Mouse (Mus musculus): Measurements from ENCODE around the gene Plxnd1. TPM values are rescaled to one million over a fixed set of nuclear protein-coding genes. Genes with fewer than 3 reads are reported as not detected.

Gene Plxnd1
- polyA plus RNA-seq, 1 experiment: 56.5 TPM

DNA sequence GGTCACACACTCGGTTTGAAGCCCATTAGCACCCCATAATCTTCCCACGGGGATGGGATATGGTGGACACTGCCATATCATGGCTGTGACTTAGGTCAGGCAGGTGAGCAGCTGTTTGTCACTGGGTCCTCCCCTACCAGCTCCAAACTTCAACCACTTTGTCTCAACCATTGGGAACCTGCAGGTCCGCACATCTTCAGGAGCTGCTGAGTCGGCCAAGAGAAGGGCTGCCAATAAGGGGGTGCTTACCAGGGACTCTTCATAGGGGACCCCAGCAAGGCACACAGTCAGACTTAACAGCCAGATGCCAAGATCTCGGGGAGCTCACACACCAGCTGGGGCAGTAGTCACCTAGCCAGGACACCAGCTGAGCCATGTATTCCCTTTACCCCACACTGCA, 6.0 kb upstream of the Plxnd1 start:
- DNase-seq (ENCODE audit: extremely low spot score in 1 of 2, low spot score in 1 of 2): no peak

DNA sequence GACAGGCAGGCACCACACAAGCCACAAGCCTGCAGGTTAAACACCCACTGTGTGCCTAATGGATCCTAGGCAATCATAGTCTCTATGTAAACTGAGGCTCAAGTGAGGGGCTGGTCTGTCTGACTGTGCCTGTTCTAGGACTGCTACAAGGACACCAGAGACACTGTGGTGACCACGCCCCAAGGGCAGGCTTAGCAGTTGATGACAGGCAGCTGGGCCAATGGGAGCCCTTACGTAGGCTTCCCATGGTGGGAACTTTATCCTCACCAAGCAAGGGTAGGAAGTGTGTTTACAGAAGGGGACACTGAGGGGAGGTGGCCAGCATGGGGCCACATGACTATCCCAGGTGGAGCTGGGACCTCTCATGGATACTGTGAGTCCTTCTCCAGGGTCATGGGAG, 4.4 kb upstream of the Plxnd1 start:
- DNase-seq (ENCODE audit: extremely low spot score in 1 of 2, low spot score in 1 of 2): no peak

DNA sequence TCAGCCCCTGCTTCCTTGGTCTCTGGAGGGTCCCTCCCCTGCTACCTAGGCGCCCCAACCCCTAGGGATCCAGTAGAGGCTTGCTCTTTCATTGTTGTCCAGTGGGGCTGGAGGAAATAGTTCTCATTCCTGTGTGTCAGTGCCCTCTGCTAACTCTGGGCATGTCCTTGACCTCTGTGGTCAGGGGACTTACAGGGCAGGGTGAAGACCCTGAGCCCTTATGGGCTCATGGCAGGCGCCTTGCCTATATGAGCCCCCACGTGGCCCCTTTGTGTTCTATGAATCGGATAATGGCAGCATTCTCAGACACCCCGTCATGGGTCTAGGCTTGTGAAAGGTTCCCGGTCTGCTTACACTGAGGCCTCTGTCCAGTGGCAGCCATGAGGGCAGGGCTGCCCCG, 4.0 kb upstream of the Plxnd1 start:
- no peak for DNase-seq (ENCODE audit: extremely low spot score in 1 of 2, low spot score in 1 of 2)

GRCm38 (mm10) chr6:115997726-115998311, 3.0 kb upstream of the Plxnd1 start:
- no peak for DNase-seq (ENCODE audit: extremely low spot score in 1 of 2, low spot score in 1 of 2)

DNA sequence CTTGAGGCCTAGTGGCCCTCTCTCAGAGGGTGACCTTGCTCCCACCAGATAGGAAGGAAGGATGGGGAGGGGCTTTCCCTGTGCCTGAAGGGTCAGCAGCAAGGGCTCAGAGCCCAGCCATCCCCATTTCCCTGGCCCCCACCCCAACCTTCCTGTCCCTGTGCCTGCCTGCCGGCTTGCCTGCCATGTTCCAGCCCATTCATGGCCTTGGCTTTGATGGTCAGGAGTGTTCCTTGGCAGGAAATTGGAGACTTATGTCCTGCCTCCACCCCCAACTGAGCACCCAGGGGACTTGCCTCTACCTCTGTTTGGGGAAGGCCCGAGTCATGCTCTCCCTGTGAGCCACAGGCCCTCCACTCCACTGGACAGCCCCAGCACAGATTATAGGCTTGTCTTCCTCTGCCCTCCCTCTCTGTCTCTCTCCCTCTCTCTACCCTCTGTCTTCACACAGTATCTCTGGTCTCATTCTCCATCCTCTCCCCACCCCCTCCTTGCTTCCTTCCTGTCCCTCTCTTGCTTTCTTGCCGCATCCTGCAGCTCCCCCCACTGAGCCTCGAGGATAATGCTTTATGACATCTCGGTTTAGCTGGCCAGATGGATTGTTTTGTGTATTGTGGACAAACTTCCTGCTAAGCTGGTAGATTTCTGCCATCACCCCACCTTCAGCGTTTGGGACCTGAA, 1.5 kb upstream of the Plxnd1 start:
- DNase-seq (ENCODE audit: extremely low spot score in 1 of 2, low spot score in 1 of 2): peak in 1 of 2 experiments; percentile 52

DNA sequence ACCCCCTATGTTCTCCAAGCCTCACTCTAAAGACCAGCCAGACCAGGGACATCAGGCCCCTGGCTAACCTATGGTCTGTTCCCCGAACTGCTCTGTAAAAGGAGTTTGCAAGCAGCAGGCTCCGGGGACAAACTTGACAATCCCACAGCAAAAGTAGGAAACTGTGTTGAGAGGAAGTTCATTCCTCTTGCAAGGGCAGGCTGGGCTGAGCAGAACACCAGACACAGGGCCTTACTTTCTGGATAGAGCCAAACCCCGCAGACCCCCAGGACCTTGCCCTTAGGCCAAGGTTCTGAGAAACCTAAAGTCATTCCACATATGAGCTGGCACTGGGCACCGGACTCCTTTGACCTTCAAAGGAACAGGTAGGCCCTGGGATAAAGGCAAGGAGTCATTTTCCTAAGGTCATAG, 731 bp upstream of the Plxnd1 start:
- DNase-seq (ENCODE audit: extremely low spot score in 1 of 2, low spot score in 1 of 2): no peak

DNA sequence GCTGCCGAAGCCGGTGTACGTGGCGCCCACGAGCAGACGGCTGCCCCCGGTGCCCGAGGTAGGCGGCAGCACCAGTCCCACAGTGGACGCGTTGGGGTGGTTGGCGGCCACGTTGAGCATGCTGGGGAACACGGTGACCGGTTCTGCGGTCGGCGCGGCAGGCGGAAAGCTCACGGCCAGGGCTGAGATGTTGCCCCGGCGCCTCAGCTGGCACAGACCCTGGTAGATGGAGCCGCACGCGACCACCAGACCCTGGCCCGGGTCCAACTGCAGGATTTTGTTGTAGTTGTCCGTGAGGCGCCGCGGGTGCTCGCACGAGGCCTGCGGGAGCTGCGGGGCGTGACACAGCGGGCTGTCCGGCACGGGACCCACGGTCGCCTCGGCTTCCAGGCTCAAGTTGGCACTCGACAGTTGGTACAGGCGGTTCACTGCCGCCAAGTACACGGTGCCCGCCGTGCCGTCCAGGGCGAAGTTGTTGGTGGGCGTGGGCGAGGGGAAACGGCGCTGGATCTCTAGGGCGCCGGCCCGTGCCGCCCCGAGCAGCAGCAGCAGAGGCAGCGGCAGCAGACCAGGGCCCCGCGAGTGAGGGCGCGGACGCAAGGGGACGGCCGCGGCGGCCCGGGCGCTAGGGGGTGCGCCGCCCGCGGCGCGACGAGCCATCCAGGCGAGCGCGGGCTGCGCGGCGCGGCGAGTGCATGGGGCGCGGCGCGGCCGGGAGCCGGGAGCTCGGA, 494 bp downstream of the Plxnd1 start:
- DNase-seq (ENCODE audit: extremely low spot score in 1 of 2, low spot score in 1 of 2): no peak

DNA sequence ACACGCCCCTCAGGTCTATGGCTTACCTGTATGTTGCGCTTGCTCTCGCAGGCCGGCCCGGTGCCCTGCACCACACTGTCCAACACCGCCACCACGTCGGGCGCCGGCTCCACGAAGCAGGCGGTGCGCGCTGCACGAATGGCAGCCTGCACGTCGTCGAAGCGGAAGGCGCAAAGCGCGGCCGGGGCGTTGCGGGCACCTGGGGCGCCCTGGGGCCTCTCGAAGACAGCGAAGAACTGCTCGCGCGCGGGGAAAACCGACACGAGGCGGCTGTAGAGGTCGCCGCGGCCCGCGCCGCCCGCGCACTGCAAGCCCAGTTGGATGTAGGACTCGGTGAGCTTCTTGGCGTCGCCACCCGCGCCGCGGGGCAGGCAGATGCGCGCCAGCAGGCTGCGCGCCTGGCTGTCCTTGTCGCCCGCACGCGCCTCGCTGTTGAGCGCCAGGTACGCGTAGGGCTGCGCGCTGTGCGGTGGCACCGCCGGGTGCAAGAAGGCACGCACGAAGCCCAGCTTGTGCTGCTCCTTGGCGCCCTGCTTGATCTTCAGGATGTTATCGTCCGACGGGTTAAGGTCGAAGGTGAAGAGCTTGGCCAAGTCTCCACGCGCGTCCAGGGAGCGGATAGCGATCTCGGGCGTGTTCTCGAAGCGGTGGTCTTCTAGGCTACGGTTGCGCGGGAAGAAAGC, 1.2 kb downstream of the Plxnd1 start:
- DNase-seq (ENCODE audit: extremely low spot score in 1 of 2, low spot score in 1 of 2): no peak

DNA sequence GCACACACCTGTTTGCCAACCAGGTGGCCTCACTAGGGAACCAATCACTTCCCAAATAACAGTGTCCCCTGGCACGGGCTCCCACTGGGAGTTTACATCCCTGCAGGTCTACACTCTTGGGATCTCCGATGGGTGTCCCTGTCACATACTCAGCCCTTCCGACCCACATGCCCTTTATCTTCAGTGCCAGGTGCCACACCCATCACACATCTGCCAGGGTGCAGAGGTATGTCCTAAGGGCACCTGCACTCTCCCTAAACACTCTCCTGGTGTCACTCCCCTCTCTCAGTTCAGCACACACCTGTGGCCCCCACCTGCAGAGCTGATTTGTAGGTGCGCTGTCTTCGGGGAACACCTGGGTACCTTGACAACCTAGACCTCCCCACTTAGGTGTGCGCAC, 1.8 kb downstream of the Plxnd1 start:
- DNase-seq (ENCODE audit: extremely low spot score in 1 of 2, low spot score in 1 of 2): no peak

DNA sequence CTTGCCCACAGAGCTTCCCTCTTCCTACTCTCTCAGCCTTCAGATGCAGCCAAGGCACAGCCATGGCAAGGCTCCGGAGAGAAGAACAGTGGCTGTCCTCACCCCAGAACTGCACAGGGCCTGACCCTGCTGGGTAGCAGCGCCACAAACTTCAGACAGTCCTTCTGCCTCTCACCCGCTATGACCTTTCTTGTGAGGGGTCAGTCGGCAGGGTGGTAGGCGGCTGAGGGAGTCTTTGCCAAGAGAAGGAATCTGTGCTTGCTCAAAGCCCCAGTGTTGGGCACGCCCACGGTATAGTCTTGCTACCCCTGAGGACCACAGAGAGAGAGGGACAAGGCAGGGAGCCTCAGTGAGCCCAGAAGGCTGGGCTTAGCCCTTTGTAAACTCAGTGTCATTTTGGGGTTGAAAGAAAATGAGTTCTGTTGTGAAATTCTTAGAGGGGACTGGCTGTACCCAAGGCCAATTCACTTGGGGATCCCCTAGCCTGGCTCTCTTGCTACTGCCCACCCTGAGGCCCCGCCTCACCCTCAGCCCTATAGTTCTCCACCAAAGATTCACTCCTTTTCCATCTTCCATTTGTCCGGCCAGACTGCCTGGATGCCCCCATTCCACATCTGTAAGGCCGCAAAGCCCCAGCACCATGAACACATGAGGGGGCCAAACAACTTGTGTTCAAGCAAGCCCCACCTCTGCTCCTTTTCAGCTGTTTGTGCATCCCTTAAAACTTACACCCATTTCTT, 2.8 kb downstream of the Plxnd1 start:
- no peak for DNase-seq (ENCODE audit: extremely low spot score in 1 of 2, low spot score in 1 of 2)

- no peak for DNase-seq (ENCODE audit: extremely low spot score in 1 of 2, low spot score in 1 of 2)
Measured at GRCm38 (mm10) chr6:115991108-115991880, 3.5 kb downstream of the Plxnd1 start.

DNA sequence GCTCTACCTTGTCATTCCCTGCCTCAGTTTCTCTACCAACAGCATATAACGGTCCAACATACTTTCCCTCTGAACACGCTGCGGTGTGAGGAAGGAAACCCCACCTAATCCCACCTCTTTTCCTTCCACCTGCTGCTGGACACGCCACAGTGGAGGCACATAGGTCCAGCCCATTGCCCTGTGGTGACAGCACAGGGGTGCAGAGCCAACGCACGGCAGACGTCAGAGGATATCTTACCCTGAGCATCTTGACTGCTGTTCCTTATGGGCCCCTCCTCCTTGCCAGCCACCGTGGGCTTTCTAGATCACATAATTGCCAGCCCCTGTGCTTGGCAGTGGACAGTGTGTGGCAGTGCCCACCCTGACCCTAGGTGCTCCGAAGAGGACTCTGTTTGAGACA, 4.3 kb downstream of the Plxnd1 start:
- no peak for DNase-seq (ENCODE audit: extremely low spot score in 1 of 2, low spot score in 1 of 2)

- DNase-seq (ENCODE audit: extremely low spot score in 1 of 2, low spot score in 1 of 2): peak in 1 of 2 experiments; percentile 45
Measured at GRCm38 (mm10) chr6:115990056-115990455, 4.7 kb downstream of the Plxnd1 start.

GRCm38 (mm10) chr6:115989607-115990006, 5.2 kb downstream of the Plxnd1 start:
- DNase-seq (ENCODE audit: extremely low spot score in 1 of 2, low spot score in 1 of 2): peak in 1 of 2 experiments; percentile 63

DNA sequence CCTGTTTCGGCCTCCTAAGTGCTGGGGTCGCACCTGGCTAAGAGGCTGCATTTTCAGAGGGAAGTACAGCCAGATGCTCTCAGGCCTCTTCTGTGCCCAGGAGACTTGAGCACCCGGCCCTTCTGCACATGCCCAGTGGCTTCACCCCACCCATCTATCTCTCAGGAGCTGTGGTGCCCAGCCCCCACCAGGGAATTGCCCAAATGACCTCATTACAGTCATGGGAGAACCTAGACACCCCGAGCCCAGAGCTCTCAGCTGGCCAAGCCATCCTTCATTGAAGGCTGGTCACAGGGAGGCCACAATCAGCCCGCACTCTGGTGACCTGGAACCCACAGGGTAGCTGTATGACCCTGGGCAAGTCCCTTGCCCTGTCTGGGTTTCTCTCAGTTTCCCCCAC, 5.8 kb downstream of the Plxnd1 start:
- no peak for DNase-seq (ENCODE audit: extremely low spot score in 1 of 2, low spot score in 1 of 2)

DNA sequence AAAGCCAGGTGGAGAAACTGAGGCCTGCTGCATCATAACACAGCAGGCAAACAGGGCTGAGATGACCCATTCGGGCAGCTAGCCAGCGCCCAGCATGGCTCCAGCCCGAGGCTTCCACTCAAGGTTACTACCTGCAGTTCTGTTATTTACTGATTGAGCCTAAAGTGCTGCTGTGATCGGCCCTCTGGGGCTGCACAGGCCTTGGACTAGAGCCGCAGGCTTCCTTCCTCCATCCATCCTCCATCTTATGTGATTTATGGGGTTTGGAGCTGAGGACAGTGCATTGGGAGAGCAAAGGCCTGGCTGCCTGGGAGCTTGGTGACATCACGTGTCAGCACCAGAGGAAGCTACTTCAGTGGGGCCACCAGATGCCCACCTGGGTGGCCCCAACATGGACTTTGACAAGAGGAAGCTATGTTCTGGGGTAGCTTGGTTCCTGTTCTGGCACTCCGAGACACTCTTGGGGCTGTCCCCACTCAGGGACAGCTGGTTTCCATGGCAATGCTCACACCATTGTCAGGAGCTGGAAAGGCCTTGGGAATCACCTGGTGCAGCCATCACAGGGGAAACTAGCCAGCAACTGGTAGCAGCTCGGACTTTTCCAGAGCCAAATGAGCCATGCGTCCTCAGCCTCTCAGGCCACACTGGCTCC, 7.6 kb downstream of the Plxnd1 start:
- no peak for DNase-seq (ENCODE audit: extremely low spot score in 1 of 2, low spot score in 1 of 2)

DNA sequence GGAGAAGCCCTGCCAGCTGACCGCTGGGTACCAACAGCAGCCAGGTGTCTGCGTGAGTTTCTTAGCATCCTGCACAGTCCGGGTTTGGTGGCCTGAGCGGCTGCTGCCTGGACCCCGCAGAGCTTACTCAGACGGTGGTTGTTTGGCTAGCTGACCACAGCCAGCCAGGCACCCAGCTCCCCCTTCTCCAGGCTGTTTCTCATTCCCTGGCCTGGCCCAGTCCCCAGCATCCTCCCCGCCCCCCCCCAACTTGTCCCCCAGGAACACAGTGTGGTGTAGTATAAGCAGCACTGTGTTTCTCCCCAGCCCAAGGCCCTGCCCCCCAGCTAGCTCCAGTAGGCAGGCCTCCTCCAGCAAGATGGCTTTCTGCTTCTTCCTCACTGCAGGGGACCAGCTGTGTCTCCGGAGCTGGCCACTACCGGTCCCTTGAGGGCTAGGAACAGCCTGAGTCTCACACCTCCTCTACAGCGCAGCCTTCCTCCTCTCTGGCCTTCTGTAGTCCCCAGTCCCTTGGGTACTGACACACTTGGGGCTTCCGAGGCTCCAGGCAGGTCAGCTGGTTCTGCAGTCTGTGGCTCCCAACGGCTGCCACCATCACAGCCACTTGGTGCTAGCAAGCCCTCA, 8.2 kb downstream of the Plxnd1 start:
- no peak for DNase-seq (ENCODE audit: extremely low spot score in 1 of 2, low spot score in 1 of 2)

DNA sequence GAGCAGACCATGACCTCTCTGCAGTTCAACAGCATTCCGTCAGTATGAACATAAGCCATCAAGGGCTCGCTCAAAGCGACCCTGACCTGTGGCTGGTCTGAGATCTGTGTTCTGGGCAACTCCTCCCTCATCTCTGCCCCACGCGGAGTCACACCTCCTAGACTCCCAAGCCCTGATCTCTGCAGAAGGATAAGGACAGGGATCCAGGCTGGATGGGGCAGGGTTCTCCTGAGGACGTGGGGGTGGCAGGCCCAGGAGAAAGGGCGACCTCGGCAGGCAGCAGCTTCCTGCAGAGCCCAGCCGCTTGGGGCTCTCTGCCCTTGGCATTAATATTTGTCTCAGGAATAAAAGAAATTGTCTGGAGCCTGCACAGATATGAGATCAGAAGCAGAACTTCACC, 9.2 kb downstream of the Plxnd1 start:
- no peak for DNase-seq (ENCODE audit: extremely low spot score in 1 of 2, low spot score in 1 of 2)

GRCm38 (mm10) chr6:115984580-115984979, 10.2 kb downstream of the Plxnd1 start:
- DNase-seq (ENCODE audit: extremely low spot score in 1 of 2, low spot score in 1 of 2): no peak
